Mouse (Mus musculus) retina, adult 2 months (tissue): ENCODE results near the gene Rbp7.

ENCODE experiments used
- DNase-seq: peaks from one replicate; pipeline ENCODE4 v3.0.0-alpha.2; 2012; ENCODE audit warnings: low read depth, low spot score

The Rbp7 gene

DNA sequence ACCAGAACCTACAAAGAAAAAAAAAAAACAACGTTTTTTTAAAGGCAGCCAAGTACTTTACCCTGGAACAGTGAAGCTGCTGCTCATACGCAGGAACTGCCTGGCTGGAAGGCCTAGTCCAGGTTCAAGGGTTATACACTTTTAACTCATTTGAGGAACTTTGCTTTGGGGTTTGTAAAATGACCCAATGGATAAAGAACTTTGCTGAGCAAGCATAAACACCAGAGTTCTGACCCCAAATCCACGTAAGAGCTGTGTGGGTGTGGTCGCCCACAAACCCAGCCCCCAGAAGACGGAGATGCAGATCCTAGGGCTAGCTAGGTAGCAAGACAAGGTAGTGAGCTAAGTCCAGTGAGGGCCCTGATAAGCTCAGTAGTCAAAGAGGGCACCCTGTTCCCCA, 47.3 kb downstream of the Rbp7 start:
- no peak for DNase-seq

DNA sequence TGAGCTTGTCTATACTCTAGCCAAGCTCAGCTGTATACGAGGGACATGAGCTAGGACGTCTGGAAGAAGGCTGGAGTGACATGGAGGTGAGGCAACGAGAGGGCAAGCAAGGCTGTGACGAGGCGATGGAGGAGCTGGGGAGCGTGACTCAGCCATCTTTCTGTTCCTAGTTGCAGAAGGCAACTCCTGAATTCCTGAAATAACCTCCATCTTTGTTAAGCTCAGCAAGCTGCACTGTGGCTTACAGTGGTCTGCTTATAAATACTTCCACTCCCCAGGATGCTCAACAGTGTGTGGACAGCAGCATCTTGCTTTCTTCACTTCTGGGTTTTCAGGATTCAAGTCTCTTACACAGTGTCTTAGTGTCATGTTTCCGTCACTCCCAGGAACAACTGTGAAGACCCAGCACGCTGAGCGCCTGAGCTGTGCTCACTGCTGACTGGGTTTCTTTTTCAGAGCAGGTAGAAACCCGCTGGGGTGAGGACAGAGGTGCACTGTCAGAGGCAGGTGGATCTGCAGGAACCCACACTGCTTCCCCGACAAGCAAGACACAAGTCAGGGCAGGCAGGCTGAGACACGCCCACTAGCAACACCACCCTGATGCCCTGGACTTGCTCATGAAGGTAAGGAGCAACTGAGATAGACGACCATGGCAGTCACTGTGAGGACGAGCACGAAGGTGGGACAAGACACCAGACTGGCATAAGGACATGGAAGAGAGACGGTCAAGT, 48.9 kb downstream of the Rbp7 start:
- no peak for DNase-seq

DNA sequence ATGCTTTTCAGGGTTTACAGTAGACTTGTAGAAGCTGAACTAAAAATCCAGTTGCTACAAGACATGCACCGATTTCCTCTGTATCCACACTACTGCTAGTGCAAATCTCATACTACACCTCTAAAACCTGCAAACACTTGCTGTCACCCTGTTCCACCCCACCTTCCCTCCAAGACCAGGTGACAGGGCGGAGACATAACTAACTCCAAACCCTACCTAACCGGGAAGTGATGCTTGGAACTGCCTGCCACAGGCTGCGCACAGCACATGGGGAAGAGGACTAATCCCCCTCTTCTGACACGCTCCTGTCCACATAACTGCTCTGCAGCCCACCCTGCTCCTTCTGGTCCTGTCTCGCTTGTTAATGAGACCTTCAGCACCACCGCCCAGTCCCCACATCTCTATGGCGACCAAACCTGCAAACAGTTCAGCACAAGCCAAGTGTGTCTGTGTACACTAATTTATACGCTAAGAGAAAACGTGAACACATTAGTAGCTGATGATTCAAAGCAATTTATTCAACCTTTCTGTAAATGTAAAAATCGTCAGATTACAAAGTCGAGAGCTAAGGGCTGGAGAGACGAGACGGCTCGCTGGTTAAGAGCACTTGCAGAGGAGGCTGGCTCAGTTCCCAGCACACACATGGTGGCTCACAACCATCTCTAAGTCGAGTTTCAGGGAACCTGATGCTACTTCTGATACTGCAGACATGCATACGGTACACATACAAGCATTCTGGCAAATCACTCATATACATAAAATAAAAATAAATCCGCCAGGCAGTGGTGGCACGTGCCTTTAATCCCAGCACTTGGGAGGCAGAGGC, 49.9 kb downstream of the Rbp7 start:
- DNase-seq = no peak

DNA sequence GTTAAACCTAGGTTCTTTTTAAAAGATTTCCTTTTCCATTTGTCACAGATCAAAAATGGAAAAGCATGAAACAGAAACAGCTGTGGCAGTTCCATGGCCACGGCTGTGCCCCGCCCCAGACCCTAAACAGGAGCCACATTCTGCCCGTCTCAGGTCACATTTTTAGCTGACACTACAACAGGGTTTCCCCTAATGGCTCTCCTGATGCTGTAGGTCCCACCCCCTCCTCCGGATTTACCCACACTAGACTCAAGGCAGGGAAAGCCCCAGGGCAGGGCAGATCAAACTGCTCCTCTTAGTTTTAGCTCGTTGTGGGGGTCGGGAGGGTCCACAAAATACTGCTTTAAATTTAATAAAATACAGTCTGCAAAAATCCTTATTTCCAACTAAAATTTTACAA, 51.7 kb downstream of the Rbp7 start:
- no peak for DNase-seq

DNA sequence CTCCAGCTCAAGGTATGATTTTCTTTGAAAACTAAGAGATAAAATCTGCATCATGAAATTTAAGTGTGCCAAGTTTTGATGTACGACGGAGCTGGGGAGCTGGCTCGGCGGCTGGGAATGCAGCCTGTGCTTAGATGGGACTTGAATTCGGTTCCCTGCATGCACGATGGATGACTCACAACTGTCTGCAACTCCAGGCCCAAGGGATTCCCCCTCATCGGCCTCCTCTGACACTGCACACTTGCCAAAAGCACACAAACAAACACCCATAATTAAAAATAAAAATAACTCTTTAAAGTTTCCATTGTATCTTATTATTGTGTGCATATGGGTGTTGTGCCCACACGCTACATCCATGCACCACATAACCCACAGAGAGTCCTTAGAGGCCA, 53.2 kb downstream of the Rbp7 start:
- DNase-seq = no peak

DNA sequence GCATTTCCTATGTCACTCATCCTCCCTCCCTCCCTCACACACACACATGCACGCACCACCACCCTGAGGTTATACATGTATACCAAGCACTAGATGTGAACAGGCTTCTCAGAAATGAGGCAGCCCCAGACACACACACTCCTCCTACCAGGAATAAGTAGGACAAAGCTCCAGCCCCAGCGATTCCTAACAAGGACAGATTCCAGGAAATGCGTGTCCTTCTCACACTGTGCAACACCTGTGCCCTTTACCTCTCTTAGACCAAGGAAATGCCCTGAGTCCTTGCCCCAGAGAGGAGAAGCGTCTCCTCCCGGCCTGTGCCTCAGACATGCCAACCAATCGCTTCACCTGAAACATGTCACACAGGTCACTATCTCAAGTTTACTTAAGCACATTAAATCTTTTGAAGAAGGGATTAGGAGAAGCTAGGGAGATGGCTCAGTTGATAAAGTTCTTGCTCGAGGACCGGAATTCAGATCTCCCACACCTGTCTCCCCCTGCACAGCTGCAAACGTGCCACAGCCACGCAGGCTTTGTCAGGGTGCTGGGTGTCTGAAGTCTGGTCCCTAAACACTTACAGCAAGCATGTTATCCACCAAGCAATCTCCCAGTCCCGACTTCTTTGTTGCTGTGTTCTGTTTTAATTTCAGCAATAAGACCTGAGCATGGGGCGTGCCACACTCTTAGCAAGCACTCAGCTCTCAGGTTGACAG, 53.7 kb downstream of the Rbp7 start:
- DNase-seq = no peak
